Mouse (Mus musculus) left cerebral cortex, adult 8-10 months (tissue): ENCODE measurements around the gene Aqp9. TPM values are rescaled to one million over a fixed set of nuclear protein-coding genes. Genes with fewer than 3 reads are reported as not detected.

Experiments
- DNase-seq, 2 experiments: peaks; one replicate each; pipeline ENCODE4 v3.0.0; 2022; ENCODE audit warnings: low spot score in 2 of 2
- total RNA-seq, 4 experiments: library from RNA; stranded (reverse); gene quantifications; 2 replicates each; pipeline ENCODE4 v1.2.4; 2022

Aqp9 gene
- 1 to 10 TPM; 2.1 to 3.6 (median 2.7) TPM for total RNA-seq

DNA sequence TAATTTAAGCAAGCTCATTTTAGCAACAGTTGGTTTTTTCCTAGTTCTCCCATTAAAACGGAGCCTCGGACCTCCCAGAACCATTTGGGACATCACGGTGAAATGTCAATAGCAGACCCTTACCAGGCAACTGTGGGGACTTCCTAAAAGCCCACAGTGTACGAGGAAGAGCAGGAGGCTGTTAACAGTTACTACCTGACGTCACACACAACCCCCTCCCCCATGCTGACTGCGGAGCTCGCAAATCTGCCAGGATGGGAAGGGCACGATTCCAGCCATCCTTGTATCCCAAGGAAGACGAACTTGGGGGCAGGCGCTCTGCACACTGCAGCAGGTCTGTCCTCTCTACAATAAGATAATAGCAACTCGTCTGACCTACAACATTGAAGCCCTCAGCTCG is at the start of gene Aqp9:
TSS of gene Aqp9 (minus strand) at position 172 of the 400 bp plus-strand sequence.
- DNase-seq, result no peak

DNA sequence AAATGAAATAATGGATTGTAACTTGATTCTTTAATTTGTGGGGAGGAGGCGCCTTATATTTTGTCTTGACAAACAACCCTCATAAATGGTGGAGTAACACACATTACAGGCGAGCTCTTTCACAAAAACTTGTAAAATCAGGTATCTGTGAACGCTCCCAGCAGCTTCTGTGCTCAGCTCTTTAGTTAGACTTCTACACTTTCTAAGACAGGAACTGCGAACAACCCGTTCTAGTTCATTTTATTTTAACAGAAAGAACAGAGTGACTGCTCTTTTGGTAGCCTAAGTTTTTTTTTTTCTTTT is 49.3 kb upstream of the Aqp9 start:
- no peak for DNase-seq

DNA sequence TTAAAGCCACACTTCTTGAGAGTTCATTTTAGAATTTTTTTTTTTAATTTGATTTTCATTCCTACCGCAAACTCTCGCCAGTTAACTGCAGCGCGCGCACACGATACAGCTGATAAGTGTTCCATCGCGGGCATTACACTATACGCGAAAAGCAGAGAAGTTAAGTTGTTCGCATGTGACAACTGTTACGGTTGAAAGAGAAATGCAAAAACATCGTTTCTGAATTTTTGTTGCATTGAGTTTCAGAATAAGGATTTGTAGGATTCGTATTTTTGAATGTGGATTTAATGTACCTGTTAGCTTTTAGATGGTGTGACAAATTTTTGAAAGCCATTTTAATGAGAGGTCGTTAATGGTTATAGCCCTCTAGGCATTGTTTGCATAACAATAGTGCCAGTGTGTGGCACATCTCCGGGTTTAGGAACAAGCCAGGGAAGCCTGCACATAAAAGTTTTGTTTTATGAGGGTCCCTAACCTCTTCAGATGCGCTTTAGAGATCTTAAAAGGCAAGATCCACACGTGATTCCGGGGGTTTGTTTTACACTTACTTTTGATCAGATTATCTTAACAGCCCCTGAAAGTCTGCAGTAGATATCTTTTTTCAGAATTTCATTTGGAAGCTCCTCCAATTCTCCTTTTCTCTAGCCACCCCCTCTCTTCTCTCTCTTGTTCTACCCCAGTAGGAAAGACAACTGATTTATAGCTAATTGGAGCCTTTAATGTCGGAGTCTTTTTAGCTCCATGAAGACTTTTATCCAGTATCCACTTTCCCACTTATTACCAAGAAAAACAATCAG is 48.7 kb upstream of the Aqp9 start:
- DNase-seq, result no peak

DNA sequence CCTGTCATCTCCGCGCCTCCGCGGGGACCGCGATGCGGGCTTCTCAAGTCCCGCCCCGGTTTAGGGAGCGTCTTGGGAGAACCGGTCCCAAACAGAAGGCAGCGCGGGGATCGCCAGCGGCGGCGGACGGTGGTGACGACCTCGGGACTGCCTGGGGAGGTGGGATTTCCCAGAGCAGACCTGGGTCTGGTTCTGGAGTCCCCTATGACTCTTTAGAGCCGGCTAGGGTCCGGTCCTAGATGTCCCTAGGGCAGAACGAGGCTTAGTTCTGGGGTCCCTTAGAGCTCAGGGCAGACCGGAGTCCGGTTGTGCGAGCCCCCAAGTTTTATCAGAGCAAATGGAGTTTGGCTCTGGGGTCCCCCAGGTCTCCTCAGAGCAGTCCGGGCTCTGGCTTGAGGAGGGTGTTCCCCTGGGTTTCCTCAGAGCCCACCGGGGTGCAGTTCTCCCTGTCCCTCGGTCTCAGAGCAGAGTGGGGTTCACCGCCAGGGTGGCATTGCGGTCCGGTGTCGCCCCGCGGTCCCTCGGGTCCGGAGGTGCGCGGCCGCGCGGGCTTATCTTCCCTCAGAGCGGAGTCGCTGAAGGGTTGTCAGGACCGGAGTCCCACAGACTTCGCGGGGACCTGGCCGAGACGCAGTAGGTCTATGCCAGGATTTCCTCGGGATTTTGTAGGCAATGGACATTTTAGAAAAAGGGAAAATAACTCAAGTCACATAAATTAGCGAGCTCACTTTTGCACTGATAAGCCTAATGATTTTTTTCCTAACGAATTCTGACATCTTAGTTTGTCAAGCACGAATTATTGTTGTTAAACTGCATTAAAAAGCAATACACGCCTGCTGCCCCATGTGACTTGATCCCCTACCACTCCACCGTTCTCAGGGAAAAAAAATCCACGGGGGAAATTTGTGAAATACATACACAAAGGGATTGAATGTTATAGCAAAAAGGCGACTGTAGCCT is 47.8 kb upstream of the Aqp9 start:
- DNase-seq, result no peak

DNA sequence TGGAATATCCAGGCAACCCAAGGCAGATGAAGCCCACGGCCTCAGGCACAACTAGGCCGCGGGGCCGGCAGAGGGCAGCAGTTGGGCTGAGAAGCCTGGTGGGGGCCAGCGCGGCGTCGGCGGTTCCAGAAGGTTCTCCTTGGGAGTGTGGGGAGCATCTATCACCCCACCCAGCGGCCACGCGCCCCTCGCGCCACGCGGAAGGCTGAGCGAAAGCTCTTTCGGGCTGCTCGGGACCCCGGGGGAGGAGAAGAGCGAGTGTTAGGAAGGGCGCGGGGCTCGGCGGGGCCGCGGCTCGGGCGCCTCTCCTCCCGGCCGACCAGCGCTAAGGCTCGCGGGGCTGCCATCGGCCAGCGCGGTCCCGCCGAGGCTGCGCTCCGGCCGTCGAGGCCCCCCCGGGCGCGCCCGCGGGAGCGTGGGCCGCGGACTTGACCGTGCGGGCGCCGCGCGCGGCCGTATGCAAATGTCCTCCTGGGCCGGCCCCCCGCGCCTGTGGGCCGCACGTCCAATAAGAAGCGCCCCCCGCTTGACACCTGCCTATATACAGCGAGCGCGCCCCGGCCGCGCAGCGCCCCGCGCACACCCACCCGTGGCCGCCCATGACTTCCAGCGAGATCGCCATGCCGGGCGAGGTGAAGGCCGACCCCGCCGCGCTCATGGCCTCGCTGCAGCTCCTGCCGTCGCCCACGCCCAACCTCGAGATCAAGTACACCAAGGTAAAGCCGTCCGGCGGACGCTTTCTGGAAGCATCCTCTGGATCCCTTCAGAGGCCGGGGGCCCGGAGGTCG is 47.0 kb upstream of the Aqp9 start, which contains the start of gene Aldh1a2:
TSS of gene Aldh1a2 (plus strand) at position 542 of the 788 bp plus-strand sequence.
- DNase-seq, result no peak

DNA sequence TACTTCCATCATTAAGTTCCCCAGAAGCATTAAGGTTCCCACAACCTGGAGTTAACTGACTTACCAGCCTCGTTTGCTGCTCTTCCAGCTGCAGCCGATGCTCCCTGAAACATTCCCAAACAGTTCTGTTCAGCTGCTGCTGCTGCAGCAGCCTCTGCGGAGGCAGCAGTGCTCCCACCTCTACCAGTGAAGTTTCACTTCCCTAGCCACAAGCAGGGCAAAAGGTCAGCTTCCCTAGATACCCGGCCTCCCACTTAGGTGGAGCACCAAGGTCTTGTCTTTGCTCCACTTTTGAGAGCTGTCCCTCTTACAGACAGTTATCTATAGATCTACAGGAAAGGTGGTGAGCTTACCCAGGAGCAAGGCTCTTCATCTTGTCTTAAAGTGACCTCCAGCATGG is 45.2 kb upstream of the Aqp9 start:
- DNase-seq, result no peak

DNA sequence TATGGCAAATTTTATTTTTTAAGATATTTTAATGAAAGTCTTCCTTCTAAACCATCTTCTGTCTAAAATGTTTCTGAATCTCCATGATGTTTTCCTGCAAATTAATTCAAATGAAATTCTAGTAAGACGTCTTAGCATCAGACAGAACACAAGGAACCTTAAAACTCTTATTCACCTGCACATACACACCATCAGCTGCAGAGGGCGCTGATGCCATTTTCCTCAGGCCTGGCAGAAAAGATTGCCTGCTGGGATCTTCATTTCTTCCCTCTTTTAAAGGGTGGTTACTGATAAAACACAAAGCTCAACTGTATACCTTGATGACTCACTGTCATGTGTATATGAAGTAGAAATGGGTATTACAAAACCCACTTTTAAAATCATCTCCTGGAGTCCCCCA is 42.4 kb upstream of the Aqp9 start:
- DNase-seq, result no peak

DNA sequence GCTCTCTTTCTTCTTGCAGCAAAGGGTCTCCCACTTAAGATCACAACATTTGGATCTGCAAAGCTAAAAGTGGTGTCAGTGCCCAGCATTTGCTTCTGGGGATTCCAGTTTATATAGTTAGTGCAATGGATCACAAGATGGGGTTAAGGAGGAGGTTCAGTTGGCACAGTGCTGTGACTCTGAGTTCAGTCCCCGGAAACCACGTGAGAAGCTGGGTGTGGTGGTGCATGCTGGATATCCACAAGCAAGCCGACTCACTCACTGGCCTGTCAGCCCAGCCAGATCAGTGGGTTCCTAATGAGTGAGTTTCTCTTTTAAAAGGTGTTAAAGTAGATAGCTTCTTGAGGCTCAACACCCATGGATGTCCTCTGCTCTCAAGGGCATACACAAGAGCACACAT is 40.8 kb upstream of the Aqp9 start:
- no peak for DNase-seq

DNA sequence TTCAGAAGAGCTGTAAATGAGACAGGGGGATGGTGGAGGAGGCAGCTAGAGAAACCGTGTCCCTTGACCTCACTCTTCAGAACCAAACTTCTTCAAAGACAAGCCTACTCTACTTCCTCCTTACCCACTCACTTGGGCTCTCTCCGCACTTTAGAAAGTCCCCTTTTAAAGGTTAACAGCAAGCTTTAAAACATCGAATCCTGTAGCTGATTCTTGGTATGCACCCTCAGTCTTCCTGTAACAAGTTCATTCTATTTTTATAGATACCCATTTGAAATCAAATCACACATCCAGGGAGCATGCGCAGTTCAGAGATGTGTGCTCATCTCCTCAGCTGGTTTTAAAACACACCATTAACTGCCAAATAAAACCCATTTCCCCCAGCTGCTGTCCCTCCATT is 33.8 kb upstream of the Aqp9 start:
- DNase-seq, result no peak

DNA sequence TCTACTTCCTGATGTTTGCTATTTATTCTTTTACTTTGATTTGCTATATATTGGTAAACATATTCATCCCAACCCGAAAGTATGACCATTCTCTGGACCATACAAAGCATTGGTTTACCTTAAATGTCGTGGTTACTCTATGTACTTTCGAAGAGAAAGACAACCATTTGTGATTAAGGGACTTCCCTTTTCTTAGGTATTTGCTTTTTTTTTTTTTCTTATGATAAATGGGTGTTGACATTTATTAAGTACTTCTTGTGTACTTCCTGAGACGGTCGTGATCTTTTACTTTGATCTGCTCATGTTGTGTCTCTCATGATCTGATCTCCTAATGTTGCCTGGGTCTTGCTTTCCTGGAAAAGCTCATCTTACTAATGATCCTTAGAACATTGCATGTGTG is 30.3 kb upstream of the Aqp9 start:
- DNase-seq, result no peak

DNA sequence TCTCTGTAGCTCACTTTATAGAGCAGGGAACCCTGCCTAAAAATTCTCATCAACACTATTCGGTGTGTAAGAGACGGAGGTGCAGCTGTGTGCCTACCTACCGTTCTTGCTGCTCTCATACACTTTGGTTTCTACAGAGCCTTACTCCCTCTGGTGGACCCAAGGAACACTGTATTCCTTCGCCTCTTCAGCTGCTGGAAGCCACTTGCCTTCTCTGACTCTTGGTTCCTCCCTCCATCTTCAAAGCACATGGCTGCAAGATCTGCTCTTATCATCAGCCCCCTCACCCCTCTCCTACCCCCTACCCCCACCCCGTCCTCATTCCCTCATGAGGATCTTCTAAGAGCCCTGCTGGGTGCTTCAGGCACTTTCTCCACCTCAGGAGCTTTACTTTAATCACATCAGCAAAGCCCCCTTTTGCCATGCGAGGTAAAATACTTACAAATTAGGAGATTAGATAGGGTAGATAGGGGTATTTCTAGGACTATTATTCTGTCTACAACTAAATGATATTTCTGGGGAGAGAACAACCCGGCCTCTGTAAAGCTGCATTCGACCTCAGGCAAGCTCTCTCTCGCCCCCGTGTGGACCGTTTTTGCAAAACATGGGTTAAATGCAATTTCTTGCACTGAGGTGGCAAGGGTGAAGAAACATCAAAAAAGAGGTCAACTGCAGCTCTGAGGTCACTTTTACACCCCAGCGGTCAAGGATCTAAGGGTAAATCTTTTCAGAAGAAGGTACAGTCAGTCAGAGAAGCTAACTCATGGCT is 20.3 kb upstream of the Aqp9 start:
- peak in 1 of 2 experiments; percentile 57 for DNase-seq

DNA sequence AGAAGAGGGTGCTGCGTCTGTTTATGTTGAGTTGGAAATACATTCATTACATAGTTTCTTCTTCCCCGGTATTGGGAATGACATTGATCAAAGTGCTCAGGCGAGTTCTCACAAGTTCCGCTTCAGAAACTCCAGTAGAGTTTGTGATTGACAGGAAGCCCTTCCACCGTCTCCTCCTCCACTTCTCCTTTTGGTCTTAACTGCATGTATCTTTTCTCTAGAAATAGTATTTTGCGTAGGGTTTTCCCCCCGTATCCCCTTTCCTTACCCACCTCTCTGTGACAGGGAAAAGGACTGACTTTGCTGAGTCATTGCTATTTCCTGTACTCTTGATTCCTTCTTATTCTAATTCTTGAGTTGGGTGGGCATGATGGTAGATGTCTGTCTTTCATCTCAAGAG is 18.9 kb upstream of the Aqp9 start:
- no peak for DNase-seq

DNA sequence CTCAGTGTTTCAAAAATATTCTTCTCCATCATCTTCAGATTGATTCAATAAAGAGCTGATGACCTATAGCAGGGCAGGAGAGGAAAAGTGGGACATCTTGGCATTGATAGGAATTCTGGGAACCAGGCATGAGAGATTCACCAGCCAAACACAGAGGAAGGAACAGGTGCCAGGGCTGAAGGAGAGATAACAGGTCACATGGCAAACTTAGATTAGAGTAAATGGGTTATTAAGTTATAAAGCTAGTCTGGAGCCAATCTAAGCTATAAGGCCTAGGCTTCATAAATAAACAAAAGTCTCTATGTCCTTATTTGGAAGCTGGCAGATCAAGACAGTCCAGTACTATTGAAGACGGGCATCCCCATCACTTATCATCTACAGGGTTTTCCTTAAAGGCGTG is 17.3 kb upstream of the Aqp9 start:
- no peak for DNase-seq

DNA sequence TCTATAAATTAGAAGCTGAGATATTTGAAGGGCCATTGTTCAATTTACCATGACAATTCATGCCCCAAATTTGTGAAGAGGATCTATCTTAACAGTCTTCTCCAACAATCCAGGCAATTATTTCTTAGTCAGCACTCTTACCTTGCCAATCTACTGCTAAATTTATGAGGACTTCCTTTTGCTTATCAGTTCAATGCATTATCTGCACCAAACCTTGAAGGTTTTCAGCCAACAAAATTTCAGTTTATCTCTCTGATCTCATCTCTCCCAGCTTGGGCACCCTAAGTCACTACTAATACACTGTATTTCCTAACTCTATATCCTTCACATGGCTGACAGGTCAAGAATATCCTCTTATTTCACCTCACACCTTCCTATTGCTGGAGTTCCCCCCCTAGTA is 16.8 kb upstream of the Aqp9 start:
- no peak for DNase-seq

DNA sequence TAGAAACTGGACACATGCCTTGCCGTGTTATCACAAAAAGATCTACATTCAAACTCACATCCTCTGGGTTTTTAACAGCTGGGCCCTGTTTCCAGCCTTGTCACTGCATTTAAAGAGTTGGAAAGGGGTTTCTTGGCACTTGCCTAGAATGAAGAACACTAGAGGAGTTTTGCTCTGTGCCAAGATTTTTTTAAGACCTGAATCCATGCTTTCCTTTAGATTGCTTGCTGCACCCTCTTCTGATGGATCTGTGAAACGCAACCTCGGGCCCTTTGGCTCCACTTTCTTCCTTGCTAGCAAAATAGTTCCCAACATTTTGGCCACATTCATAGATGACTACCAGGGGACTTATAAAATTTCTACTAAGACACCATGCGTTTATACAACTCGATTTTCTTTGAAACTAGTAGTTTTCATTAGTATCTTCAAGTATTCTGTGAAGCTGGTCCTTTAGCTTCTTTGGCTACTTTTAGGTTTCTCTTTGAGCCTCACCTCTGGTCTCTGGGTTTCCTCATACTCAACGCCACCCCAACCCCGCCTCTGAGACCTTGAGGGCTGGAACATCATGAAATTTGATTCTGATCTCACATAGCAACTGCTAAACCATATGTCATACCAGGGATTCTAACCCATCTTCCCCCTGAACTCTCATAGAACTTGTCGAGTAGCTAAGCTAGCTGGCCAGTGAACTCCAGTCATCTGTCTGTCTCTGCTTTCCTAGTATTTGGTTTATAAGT is 11.7 kb upstream of the Aqp9 start:
- no peak for DNase-seq

DNA sequence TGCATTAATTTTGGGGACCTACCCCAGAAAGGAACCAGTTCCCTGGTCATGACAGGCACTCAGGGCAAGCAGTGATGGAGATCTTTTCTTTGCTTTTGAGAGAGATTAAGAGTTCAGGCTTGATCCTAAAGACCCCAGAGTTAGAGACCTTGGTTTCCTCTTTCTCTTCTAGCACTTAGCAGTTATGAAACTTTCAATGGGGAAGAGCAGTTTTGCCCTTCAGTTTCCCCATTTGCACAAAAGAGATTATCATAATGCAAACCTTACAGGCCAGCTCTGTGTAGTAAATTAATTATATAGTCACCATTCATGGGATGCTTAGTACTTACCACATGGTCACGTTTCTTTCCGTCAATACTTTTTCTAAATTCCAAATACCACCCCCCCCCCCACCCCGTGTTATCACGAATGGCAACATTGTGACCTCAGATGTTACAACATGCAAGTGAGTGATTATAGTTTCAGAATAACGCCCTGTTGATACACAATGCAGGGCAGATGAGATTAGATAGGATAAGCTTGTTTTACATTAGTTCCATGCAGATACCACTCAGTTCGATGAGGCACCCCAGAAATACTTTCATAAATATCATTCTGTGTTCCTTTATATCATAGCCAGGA is 10.9 kb upstream of the Aqp9 start:
- no peak for DNase-seq

DNA sequence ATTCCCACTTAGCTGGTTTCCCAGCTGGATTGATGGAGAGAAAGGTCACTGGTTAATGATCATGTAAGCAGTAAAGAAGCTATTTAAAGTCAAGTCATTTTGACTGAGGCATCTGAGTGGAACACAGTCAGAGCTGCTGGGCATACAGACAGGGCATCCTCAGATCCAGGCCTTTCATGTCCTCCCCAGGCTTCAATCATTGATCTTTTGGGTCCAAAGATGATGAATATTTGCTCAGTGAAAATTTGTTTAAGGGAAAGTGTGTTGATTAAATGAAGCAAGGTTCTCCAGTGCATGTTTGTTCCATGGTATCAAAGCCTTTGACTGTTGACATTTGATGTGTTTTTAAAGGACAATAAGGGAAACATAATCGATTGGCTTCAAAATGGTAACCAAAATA is 7.2 kb upstream of the Aqp9 start:
- no peak for DNase-seq

DNA sequence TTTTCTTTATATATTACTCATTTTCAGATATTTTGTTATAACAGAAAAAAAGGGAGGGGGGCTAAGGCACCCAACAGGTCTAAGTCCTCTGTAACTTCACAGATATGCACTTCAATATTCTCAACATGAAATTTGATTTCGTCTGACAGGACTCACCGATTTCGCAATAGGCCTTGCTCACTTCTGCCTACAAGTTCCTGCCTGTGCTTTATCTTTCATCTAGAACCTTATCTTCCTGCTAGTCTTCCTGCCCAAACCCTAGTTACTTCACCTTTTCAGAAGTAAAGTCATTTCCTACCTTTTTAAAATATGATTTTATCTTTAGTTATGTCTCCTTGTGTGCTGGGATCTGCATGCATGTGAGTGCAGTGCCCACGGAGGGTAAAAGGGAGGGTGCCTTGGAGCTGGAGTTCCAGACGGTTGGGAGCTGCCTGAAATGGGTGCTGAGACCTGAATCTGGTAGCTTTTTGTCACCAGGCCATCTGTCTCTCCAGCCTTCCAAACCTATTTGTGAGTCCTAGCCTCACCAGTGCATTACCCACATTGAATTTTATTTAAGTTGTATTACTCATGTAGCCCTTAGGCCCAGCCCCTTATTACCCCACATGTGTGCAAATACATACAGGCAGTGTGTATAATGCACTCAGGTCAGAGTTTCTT is 6.0 kb upstream of the Aqp9 start:
- no peak for DNase-seq

DNA sequence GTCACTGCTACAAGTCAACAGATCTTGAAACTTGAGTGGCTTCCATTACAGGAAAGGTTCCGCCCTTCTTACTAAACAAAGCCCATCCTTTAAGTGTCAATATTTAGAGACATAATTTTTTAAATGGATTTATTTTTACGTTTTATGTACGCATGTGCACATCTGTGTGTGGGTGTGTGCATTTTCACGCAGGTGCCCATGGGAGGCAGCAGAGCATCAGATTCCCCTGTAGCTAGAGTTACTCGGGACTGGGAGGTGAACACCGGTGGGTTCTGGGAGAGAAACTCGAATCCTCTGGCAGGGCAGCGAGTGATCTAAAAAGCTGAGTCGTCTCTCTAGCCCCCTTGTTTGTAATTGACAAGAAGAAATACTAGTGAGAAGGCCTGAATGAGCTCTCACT is 5.1 kb upstream of the Aqp9 start:
- no peak for DNase-seq
